Mouse (Mus musculus) layer of hippocampus, adult 2 months (tissue): ENCODE data around the gene D1Ertd622e. TPM values are rescaled to one million over a fixed set of nuclear protein-coding genes. Genes with fewer than 3 reads are reported as not detected.

Source experiments
- DNase-seq, 2 experiments: peaks; one replicate each; pipeline ENCODE4 v3.0.0; 2022; ENCODE audit warnings: low spot score in 2 of 2
- H3K27ac ChIP-seq: fragments of 200-600 bp; 2 replicates; pipeline ENCODE4 v1.8.1; 2022
- H3K4me3 ChIP-seq: fragments of 200-600 bp; 2 replicates; pipeline ENCODE4 v1.8.1; 2022; ENCODE audit warnings: mild to moderate bottlenecking
- CTCF ChIP-seq: fragments of 200-600 bp; conservative IDR thresholded peaks from 2 replicates; pipeline ENCODE4 v1.8.1; 2022; ENCODE audit warnings: antibody characterized with exemption, mild to moderate bottlenecking, moderate library complexity
- total RNA-seq, 2 experiments: library from RNA; stranded (reverse); gene quantifications; 2 replicates each; pipeline ENCODE4 v1.2.3; 2021

The D1Ertd622e gene
- total RNA-seq, 2 experiments from 2014 or later: 42.1 to 42.8 TPM

DNA sequence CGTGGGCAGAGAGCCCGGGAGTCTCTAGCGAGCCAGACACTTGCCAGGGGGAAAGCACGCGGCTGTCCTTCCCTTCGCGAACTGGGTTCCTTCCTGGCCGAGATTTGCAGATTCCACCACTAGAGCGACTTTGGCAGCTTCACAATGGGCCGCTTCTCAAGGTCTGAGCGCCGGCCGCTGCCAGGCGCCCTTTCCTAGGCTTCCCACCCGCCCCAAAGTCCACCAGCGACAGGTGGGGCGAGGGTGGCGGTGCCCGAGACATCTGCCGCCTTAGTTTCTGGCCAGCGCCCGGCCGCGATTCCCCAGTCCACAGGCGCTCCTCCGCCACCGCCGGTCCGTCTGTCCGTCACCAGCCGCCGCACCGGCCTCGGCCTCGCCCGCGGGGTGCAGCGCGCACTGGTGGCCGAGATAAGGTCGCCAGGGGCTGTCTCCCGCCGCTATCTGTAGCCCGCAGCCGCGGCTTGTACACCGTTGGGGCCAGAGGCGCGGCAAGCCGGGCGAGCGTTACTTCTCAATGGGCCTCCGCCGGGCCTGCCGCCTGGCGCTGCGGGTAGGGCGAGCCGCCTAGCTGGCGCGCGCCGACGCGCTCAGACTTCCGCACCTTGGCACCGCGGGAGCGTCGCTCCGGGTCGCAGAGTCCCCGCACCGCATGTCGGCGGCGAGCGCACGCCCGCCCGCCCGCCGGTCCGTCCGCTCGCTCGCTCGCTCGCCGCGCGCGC, 1.0 kb downstream of the D1Ertd622e start:
- DNase-seq: peak; percentile 65 to 69
- Histone ChIP-seq H3K4me3 (peak overlapping the region; percentile 83), H3K27ac (peak overlapping the region; percentile 97)
- peak; percentile 65 for TF ChIP-seq CTCF

DNA sequence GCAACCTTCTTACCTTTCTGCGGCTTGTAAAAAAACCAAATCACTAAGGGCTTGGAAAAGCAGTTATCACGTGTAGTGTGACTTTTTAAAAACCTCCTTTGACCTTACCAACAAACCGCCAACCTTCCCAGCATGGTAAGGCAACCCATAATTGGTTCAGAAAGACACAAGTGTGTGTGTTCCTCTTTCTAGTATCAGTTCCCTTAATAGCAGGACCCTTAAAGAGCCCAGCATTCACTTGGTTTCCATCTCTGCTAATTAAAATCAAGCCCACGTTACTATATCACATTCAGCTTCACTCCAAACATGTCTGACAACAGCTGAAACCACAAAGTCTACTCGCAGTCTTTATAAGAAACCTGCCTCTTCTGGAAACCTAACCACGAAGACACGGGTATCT, 2.5 kb downstream of the D1Ertd622e start:
- TF ChIP-seq CTCF: no peak
- peak overlapping the region; percentile 70 for H3K27ac ChIP-seq
- no peak for DNase-seq
- peak overlapping the region; percentile 83 for H3K4me3 ChIP-seq

DNA sequence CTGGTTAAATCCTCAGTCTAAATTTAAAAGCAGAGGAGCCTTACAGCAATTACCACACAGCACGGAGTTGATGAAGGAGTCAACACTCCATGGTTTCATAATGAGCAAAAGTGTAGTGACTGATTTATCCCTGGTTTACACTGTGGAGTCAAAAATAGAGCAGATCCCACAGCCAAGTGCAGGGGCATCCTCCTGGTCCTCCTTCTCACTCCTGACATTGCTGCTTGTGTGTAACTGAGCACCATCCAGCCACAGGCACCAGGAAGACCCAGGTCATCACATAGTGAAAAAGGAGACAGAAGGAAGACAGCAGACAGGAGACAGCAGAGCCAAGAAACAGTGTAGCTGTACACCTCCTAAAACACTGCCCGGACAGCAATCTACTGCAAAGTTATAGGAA, 4.1 kb downstream of the D1Ertd622e start:
- no peak for DNase-seq

DNA sequence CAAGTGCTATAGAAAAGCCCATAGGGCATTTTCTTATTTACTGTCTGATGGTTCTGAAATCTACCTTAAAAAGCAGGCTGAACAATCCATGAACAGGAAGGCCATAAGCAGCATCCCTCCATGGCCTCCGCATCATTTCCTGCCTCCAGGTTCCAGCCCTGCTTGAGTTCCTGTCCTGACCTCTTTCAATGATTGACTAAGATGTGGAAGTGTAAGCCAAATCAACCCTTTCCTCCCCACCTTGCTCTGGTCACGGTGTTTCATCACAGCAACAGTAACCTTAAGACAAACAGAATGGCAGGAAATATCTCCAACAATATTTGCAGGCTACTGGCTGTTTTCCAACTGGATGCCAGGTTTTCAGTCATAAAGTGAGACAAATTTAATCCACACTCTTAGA, 4.7 kb downstream of the D1Ertd622e start:
- no peak for DNase-seq
- H3K27ac ChIP-seq: no peak overlapping the region
- H3K4me3 ChIP-seq: no peak overlapping the region
- no peak for TF ChIP-seq CTCF

More for the DNA sequence above, 4.1 kb downstream of the D1Ertd622e start:
- Histone ChIP-seq H3K27ac (0 out of 2 replicates have a peak overlapping the region, but pooled peaks have one; percentile 19), H3K4me3 (no peak overlapping the region)
- TF ChIP-seq CTCF: no peak

DNA sequence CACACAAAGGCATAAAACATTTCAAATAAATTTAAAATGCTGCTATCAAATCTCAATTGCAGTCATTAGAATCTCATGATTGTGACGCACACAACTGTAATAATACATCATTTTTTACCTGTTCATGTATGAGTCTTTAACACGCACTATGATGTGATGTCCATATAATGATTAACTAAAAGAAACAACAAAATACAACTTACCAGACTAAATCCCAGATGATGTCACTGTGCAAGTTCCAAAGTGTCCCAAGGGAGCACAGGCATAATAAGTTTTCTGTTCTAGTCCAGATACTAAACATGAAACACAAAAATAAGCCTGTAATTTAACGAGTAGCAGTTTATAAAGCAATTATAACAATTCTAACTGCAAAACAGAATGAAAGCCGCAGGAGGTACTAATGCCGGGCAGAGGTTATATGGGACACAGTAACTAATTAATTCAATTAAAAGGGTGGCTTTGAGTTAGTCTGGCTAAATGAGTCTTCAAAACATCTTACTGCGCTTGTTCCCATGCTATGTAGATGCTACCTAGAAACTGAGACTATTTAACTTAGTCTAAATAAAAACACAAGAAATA, 7.4 kb downstream of the D1Ertd622e start:
- H3K27ac ChIP-seq: no peak overlapping the region
- DNase-seq: no peak
- no peak for TF ChIP-seq CTCF

DNA sequence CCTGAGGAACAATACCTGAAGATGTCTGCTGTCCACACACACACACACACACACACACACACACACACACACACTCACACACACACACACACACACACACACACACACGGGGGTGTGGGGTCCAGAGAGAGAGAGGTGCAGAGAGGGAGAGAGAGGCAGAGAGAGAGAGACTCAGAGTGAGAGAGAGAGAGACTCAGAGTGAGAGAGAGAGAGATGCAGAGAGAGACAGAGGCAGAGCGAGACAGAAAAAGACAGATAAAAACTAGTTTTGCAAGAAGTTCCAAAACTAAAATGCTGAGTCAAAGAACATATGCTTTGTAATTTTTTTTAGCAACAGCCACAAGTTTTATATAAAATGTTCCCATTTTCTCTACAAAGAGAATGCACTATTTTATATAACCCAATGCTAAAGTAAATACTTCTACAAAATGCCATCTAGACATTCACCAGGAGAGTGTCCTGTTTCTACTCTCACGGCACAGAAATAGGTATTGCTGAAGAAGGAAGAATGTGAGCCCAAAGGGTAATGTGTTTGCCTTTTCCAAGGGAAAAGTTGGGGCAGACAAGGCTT, 11.2 kb downstream of the D1Ertd622e start:
- Histone ChIP-seq H3K27ac (peak overlapping the region; percentile 58; the same call in 1 of the 2 replicates), H3K4me3 (no peak overlapping the region)
- no peak for DNase-seq
- TF ChIP-seq CTCF: no peak

More for the DNA sequence above, 7.4 kb downstream of the D1Ertd622e start:
- H3K4me3 ChIP-seq: no peak overlapping the region

DNA sequence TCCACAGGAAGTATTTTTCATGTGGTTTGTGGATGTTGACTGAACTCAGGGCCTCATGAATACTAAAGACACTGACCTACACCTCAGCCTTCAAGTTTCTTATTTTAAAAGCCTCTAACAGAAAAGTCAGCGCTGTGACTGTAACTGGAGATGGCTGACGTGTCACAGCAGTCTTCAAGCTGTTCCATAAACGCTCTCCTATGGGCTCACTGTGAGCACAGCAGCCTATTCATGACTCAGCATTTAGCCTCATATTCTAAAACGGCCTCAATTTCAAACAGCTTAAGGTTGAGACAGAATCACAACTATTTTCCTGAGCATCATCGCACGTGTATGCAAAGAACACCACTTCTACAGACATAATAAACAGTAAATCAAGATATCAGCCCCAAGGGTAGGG, 11.8 kb downstream of the D1Ertd622e start:
- no peak for DNase-seq
- H3K4me3 ChIP-seq: no peak overlapping the region
- H3K27ac ChIP-seq: 0 out of 2 replicates have a peak overlapping the region, but pooled peaks have one; percentile 32
- 0 out of 2 replicates have a peak, but pooled peaks have one; percentile 18 for TF ChIP-seq CTCF

DNA sequence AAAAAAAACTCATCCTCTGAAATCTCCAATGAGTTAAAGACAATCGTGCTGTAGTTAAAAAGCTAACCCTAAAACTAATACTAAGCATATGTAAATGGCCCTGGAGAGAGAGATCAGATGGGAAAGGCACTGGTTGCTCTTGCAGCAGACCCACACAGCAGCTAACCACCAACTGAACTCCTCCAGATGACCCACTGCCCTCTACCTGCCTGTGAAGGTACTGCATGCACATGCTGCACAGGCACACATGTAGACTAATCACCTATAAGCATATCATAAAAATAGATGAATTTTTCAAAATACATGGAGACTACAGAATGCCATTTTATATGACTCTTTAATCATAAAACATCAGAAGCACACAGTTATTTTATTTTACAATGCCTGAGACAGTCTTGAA, 14.8 kb downstream of the D1Ertd622e start:
- no peak for DNase-seq
- peak; percentile 61 for TF ChIP-seq CTCF
- Histone ChIP-seq H3K4me3 (no peak overlapping the region), H3K27ac (no peak overlapping the region)

DNA sequence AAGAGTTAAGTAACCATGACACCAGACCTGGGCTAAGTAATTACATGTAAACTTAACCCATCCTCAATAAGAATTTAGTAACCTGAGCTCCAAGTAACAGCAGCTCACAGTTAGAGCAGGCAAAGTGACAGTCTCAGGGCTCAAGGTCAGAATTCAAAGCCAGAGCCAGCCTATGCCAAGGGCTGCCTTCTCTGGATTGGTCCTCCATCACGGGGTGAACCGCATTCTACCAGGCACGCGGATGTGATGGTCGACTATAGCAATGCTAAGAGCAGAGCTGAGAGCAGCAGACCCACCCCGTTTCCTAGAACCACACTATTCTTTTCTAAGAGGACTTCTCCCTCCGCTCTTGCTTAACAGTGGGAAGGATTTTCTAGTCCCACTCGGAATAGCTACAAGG, 27.8 kb downstream of the D1Ertd622e start:
- no peak for DNase-seq

DNA sequence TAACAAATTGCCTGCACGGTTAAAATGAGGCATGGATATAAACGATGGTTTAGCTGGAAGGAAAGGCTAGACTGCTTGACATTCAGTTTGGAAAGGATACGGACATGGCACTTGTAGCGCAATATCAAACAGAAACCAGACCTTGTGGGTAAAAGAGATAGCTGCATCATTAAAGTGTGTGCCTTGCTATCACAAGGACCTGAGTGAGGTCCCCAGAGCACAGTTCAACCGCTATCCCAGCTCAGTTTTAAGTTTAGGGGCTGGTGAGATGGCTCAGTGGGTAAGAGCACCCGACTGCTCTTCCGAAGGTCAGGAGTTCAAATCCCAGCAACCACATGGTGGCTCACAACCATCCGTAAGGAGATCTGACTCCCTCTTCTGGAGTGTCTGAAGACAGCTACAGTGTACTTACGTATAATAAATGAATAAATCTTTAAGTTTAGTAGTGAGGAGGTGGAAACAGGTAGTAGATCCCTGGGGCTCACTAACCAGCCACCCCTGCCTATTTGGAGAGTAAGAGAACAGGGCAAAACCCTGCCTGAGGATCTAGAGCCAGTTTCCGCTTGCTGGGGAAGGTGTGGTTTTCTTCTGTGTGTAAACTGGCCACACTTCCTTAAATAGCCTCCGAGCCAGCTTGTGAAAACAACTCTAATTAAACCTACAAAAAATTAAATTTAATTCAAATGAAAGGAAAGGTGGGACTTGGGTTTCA, 29.2 kb downstream of the D1Ertd622e start:
- TF ChIP-seq CTCF: no peak
- no peak for DNase-seq
- Histone ChIP-seq H3K4me3 (no peak overlapping the region), H3K27ac (no peak overlapping the region; the same call in 1 of the 2 replicates)

More for the DNA sequence above, 27.8 kb downstream of the D1Ertd622e start:
- no peak overlapping the region for H3K27ac ChIP-seq
- no peak overlapping the region for H3K4me3 ChIP-seq
- no peak for TF ChIP-seq CTCF

DNA sequence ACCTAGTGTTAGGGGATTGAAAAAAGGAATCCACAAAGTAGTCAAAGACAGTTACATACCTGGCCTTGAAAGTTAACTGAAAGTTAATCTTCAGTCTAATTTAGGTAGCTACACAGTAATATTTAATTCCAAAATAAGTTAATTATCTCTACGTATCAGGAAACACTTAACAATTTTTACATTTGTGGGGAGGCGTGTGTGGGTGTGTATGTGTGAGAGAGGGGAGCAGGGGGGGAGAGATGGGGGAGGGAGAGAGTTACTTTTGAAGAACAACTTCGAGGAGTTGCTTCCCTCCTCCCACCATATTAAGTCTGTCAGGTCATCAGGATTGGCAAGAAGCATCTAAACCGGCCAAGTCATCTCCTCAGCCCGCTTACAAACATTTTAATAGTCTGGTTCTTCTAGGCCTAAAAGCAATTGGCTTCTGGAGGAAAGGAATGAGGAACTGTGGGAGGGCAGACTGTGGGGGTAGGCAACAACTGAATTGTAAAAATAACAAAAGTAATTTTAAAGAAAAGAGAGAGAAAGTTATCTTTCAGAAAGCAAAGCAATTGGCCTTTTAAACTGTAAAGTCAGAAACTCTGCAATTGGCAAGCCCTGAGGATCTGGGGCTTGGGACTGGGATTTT, 29.9 kb downstream of the D1Ertd622e start:
- H3K4me3 ChIP-seq: no peak overlapping the region
- no peak for TF ChIP-seq CTCF
- DNase-seq: no peak
- no peak overlapping the region; the same call in 1 of the 2 replicates for H3K27ac ChIP-seq

DNA sequence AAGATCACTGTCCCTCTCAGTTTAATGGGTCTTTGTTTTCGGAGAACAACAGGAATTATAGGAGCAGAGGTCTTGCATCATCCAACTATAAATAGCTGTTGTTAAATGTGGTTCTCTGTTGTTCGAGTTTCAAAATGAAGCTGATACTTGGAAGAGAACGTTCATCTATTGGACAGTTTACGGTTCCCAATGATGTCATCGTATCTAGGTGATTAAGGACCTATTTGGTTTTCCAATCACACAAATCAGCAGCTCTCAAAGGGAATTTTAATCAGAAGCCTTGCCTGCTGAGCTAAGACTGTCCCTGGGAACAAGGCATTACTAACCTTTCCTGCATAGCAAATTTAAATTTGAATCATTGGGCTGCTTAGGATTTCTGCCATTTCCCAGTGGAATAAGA, 31.7 kb downstream of the D1Ertd622e start:
- no peak for TF ChIP-seq CTCF
- H3K4me3 ChIP-seq: peak overlapping the region; percentile 3; the same call in 1 of the 2 replicates
- peak overlapping the region; percentile 75 for H3K27ac ChIP-seq
- DNase-seq: no peak
